Mouse (Mus musculus) liver, adult 2 months (tissue): ENCODE data around the gene Cbx3.

ENCODE experiments used
- CTCF ChIP-seq: fragments of 200-500 bp; IDR thresholded peaks from 2 replicates; pipeline ENCODE4 v1.5.1; 2011; ENCODE audit warnings: low read depth, low read length, control low read depth
- POLR2A ChIP-seq: fragments of 200-500 bp; IDR thresholded peaks from 2 replicates; pipeline ENCODE4 v1.6.1; 2011; ENCODE audit warnings: low read length, control low read depth; ENCODE audit not compliant: insufficient read depth; ENCODE audit errors: extremely low read depth

DNA sequence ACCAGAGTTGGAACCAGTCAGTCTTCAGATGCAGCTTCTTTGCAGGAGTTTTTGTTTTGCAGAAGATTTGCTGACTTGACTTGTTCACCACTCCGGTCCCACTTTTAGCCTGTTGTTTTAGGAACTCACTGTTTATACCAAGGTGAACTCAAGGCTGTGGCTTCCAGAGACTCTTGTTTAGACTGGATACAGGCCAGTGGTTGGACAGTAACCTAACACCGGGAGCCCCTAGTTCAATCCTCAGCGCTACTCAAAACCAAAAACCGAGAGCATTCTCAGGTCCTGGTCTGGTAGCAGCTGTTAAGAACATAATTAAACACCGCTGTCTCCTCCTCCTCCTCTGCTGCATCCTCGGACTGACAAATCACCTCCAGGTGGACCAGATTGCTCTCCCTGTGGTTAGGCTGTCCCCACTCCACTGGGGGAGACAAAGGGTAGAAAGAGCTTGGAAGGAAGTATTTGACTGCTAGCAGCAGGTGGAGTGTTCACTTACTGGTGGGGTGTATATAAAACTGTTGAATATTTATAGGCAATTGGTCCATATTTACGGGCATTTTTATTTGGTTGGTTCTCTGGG lies 17.1 kb upstream of the Cbx3 start:
- TF ChIP-seq POLR2A = no peak
- TF ChIP-seq CTCF = no peak
